Mouse (Mus musculus) c-Kit-positive CD71-positive TER-119-positive erythroid progenitor cells, embryonic 14.5 days (primary cell): ENCODE results near the gene Map9.
"Not testable (repeated sequence)": the region's sequence is repeated elsewhere in the genome, so short reads cannot be mapped to it uniquely, and the experiment has no call there.

Experiments
- DNase-seq: peaks from one replicate; pipeline ENCODE4 v3.0.0-alpha.2; 2013; ENCODE audit warnings: low spot score

The Map9 gene

GRCm38 (mm10) chr3:82357797-82358524, at the start of gene Map9:
Map9 (plus strand) TSS chr3:82358044.
- peak; percentile 39 for DNase-seq

- no peak for DNase-seq
Observed at GRCm38 (mm10) chr3:82315728-82316127, 42.1 kb upstream of the Map9 start.

- not testable (repeated sequence) for DNase-seq
Observed at GRCm38 (mm10) chr3:82326736-82327135, 31.1 kb upstream of the Map9 start.

DNA sequence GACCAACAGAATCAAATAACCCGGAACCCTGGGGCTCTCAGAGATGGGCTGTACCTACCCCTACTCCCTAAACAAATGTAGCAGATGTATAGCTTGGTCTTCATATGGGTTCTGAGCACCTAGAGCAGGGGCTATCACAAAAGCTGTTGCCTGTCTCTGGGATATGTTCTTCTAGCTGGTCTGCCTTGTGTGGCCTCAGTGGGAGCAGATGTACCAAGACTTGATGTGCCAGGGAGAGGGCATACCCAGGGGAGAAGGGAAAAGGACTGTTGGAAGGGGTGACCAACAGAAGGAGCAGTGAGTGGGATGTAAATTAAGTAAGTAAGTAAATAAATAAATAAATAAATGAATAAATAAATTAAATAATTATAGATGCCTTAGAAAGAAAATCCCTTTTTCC, 25.8 kb upstream of the Map9 start:
- no peak for DNase-seq

GRCm38 (mm10) chr3:82332536-82332935, 25.3 kb upstream of the Map9 start:
- no peak for DNase-seq

- peak; percentile 43 for DNase-seq
Observed at GRCm38 (mm10) chr3:82333128-82333969, 24.5 kb upstream of the Map9 start.

DNA sequence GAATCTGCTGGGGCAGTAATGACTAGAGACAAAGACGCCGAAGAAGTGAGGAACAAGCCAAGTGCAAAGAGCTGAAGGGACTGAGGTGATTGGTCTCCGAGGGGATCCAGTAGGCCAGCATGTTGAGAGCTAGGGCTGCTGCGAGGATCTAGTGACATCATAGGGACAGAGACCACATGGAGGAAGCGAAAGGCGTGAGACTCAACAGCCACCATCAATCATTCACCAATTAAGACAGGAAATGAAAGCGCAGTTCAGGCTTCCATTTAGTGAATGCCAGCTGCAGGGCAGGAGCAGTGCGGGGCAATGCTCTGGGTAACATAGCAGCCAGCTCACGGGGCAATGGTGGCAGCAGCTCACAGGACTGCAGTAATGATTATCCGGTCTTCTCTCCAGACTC, 17.7 kb upstream of the Map9 start:
- no peak for DNase-seq

GRCm38 (mm10) chr3:82348277-82348860, 9.5 kb upstream of the Map9 start:
- no peak for DNase-seq

- no peak for DNase-seq
Observed at GRCm38 (mm10) chr3:82350321-82350720, 7.5 kb upstream of the Map9 start.

GRCm38 (mm10) chr3:82357340-82357739, 504 bp upstream of the Map9 start:
- DNase-seq = no peak

DNA sequence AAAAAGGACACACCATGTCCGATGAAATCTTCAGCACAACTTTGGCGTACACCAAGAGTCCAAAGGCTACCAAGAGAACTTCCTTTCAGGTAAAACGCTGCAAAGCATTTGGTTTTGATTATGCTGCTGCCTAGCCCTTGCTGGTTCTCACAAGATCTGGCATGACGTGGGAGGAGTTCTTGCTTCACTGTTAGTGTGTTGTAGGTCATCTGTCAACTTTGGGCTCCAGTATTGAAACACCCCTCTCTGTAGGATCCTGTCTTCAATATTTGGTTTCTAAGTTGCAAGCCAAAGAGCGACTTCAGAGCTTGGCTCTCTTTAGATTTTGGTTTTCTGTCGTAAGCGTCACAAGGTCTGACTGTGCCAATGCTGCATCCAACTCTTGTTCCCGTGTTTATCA, 1.2 kb downstream of the Map9 start:
- no peak for DNase-seq

- no peak for DNase-seq
Observed at GRCm38 (mm10) chr3:82362452-82362851, 4.6 kb downstream of the Map9 start.

DNA sequence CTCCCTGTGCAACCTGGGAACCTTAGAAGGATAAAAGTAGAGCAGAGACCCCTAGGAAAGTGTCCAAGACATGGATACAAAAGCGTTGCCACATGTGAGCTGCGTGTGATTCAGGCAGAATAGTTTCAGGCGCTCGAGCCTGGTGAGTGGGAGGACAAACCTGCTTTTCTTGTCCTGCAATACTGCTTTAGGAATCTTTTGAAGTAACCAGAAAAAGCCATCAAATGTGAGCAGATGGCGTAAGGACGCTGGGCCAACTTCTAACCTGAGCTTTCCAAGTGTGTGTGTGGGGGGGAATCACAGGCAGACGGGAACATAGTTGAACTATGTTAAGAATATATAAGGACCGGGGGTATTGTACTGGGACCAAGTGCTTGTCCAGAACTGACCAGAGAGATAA, 6.7 kb downstream of the Map9 start:
- no peak for DNase-seq

DNA sequence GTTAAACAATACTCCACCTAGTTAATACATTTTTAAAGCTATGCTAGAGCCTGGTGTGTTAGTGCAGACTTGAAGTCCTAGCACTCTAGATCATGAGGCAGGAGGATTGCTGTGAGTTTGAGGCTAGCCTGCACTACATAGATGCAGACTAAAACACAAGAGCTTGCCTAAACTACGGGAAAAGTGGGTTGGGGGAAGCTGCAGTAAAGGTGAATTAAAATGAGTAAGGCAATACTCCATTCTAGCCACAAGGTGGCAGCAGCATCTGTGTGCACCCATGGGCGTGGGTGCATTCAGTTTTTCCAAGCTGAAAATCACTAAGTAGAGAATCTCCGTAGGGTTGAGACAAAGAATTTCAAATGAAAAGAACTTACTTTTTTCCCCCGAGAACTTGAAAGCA, 7.1 kb downstream of the Map9 start:
- DNase-seq = peak; percentile 14

DNA sequence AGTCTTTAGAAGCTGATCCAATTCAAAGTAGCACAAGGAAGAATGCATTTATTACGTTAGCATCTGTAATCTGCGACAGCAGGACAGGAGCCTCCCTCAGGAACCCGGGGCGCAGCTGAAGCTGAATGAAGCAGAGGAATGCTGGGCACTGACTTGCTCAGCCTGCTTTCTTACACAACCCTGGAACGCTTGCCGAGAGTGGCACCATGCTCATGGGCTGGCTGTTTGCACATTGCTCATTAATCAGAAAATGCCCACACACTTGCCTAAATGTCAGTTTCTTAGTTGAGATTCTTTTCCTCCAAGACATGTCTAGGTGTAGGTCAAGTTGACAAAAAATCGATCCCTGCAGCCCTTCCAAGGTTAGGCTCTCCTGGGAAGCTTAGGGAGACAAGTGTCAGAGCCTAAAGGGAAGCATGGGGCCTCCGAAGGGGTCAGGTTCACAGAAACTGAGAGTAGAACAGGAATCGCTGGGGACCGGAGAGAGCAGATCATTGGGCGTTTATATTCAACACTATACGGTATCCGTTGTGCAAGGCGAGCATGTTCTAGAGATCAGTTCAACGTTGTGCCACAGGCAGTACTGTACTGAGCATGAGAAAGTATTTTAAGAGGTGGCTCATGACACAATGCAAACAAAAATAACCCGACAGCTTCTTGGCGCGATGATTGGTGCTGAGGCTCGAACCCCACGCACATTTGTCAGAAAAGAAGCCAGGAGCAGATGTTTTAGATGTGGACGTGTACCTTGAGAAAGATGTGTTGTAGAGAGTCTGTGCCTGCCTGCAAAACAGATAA, 11.4 kb downstream of the Map9 start:
- DNase-seq = no peak

DNA sequence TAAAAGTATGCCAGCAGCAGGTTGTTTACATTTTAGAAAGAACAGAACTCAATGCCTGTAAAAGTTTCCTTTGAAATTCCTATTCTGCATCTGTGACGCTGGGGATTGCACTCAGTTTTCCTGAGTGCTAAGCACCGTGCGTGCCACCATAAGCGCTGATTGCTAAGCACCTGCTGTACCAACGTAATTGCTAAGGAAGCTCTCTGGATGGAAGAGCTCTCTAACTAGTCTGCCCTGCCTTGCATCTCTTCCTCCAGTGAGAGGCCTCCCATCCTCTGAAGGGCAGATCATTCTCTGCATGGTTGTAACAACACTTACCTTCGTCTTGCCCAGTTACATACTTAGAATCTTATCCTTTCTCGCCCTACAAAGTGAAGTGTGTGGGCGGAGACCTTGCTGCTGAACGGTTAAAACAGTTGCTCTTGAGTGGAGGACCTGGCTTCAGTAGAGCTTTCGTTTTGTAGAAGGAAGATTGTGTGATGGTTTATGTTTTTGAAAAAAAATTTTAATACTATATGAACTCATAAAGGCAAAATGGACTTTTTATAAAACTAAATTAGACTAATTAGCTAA, 12.7 kb downstream of the Map9 start:
- DNase-seq = no peak

- no peak for DNase-seq
Observed at GRCm38 (mm10) chr3:82376965-82377364, 19.1 kb downstream of the Map9 start.

DNA sequence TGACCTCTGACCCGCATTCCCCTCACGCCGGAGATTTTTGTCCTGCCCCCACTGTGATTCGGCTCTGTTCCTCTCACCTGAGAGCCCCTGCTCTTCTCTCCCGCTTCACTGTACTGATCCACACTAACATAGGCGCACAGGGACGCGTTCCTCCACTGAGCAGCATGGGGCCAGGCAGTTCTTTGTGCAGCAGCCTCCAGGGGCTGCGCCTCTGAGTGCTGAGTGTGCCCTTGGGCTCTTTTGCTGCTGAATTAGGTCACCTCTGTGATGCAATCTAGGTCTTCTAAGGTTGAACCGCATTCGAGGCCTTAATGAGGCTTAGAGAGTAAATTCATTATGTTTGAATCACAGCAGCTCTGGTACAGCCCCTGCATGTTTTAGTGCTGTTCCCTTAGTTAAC, 24.5 kb downstream of the Map9 start:
- DNase-seq = no peak

DNA sequence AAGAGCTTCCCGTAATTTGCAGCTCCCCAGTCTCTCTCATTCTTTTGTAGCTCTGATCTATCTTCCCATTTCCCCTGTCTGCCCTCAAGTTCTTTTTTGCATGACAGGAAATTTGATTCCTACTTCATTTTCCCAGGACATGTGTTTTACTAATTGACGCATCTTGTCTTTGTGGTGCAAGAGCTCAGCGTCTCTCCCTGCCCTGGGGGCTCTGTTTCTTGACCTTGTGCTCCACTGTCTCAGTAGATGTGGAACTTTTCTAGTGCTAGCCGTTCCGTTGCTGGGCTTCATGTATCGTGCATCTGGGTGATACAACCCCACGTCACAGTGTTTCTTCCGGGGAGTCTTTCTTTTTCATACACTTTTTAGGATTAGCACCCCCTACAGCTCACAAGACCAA, 27.2 kb downstream of the Map9 start:
- DNase-seq = no peak

DNA sequence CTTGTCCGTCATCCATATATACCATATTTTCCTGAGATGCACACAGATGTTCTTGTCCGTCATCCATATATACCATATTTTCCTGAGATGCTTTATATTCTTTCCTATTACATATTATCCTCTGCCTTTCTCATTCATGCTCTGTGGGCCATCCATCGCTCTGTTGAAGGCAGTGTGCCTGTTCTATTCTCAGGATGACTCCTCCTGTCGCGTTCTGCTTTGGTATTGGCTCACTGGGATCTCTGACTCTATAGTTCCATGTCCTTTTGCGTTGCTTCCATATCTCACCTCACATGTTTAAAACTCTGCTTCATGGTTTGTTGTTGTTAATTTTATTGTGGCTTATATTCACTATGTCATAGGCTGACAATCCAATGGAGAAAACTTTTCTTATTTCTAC, 48.0 kb downstream of the Map9 start:
- DNase-seq = no peak

DNA sequence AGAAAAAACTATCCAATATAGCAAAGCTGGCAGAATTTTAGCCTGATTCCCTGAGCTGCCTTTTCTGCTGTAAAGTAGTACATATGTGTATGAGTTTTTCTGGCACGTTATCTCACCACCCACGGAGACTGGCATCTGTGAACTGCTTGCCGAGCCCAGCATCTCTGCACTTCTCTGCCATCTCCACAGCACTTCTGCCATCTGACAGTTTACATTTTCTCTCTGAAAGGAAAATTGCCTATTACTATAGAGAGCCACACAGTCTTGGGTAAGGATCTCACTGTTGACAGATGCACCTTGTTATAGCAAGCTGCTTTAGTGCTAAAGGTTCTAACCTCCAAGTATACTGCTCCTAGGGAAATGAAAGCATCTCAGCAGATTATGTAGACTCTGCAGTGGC, 48.5 kb downstream of the Map9 start:
- DNase-seq = no peak

DNA sequence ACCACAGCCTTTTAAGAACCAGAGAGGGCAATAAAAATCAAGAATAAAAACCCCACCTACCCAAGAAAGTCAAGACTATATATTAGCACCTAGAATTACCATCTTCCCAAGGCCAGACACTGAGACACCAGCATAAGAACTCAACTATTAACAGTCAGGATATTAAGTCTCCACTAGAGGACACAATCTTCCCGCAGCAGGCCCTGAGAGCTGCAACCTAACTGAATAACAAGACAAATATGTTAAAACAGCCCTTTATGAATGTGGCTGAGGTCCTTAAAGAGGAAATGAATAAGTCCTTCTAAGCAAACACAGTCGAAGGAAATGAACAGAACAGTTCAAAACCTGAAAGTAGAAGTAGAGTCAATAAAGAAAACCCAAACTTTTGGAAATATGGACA, 49.6 kb downstream of the Map9 start:
- no peak for DNase-seq
